Mouse (Mus musculus): ENCODE results near the gene Gpr75.

Gpr75 gene

GRCm38 (mm10) chr11:30885171-30885871 lies at the start of gene Gpr75, which contains the start of gene Asb3:
Gene Gpr75, plus strand, starts transcription at chr11:30885358.
Gene Asb3, plus strand, starts transcription at chr11:30885416.
- DNase-seq, result peak; percentile 58

- DNase-seq, result no peak
These were observed 46.4 kb upstream of the Gpr75 start for GRCm38 (mm10) chr11:30838793-30839192.

GRCm38 (mm10) chr11:30844355-30844754 lies 40.8 kb upstream of the Gpr75 start:
- no peak for DNase-seq

GRCm38 (mm10) chr11:30872425-30872824 lies 12.7 kb upstream of the Gpr75 start:
- DNase-seq, result no peak

- no peak for DNase-seq
These were observed 3.0 kb downstream of the Gpr75 start for GRCm38 (mm10) chr11:30888153-30888552.

GRCm38 (mm10) chr11:30896201-30896600 lies 11.0 kb downstream of the Gpr75 start:
- DNase-seq, result no peak

- DNase-seq, result no peak
These were observed 14.2 kb downstream of the Gpr75 start for GRCm38 (mm10) chr11:30899312-30899711.

- DNase-seq, result no peak
These were observed 27.2 kb downstream of the Gpr75 start for GRCm38 (mm10) chr11:30912311-30912710.

GRCm38 (mm10) chr11:30920641-30921040 lies 35.5 kb downstream of the Gpr75 start:
- DNase-seq, result no peak

GRCm38 (mm10) chr11:30923283-30923682 lies 38.1 kb downstream of the Gpr75 start:
- no peak for DNase-seq

GRCm38 (mm10) chr11:30928079-30928478 lies 42.9 kb downstream of the Gpr75 start:
- no peak for DNase-seq

- DNase-seq, result no peak
These were observed 43.3 kb downstream of the Gpr75 start for GRCm38 (mm10) chr11:30928498-30928897.

Data from lung, postnatal 10 days (tissue).